Mouse (Mus musculus) ES-Bruce4 (cell line): ENCODE results near the gene Pbld2.

ENCODE experiments used
- CTCF ChIP-seq: IDR thresholded peaks from one replicate; pipeline ENCODE4 v1.8.1; 2011; ENCODE audit warnings: low read depth, low read length
- EP300 ChIP-seq: IDR thresholded peaks from 2 replicates; pipeline ENCODE4 v1.6.1; 2011; ENCODE audit warnings: low read depth, low read length; ENCODE audit not compliant: insufficient read depth
- POLR2A ChIP-seq: IDR thresholded peaks from one replicate; pipeline ENCODE4 v1.8.1; 2011; ENCODE audit warnings: low read length; ENCODE audit not compliant: insufficient read depth

GRCm38 (mm10) chr10:63086304-63086703 lies 62.2 kb downstream of the Pbld2 start:
- TF ChIP-seq CTCF = no peak
- no peak for TF ChIP-seq POLR2A
- TF ChIP-seq EP300 = no peak
